ENCODE assay signal across 8 mouse cellular contexts in genomic region chr11:115420336-115421190, GRCm38 (mm10). TPM values are rescaled to one million over a fixed set of nuclear protein-coding genes. Genes with fewer than 3 reads are reported as not detected.
DNase-seq lines count a peak whose midpoint lies in the region; ATAC-seq lines count a peak whose summit lies in the region.

No protein-coding gene starts in this region.

- peak; percentile 31 for DNase-seq in 416B (ENCODE audit: low read depth)
- DNase-seq in adrenal gland, adult 8-10 months = peak; percentile 53
- peak; percentile 57 to 58 for DNase-seq in heart, adult 9 months (ENCODE audit: low spot score in 2 of 2)
- peak; percentile 57 for DNase-seq in liver, embryonic 13.5 days
- peak; percentile 72 for DNase-seq in thymus, postnatal 14 days

- peak; percentile 68 for ATAC-seq in embryonic facial prominence, embryonic 15.5 days (ENCODE audit: insufficient number of reproducible peaks, low FRiP score, low TSS enrichment, low read depth)
- peak; percentile 74 for ATAC-seq in kidney, embryonic 14.5 days (ENCODE audit: low FRiP score, low TSS enrichment)
- peak; percentile 71 for ATAC-seq in liver, embryonic 13.5 days (ENCODE audit: low read depth)
- peak; percentile 72 for ATAC-seq in neural tube, embryonic 12.5 days (ENCODE audit: low FRiP score, low read depth)

- H3K9me3 ChIP-seq in embryonic facial prominence, embryonic 15.5 days (replicated peaks) = no peaks in the 10 kb centered on the region
- H3K9me3 ChIP-seq in kidney, embryonic 14.5 days (ENCODE audit: control insufficient read depth, low read length) = no peaks in the 10 kb centered on the region
- no peaks in the 10 kb centered on the region for H3K9me3 ChIP-seq in liver, embryonic 13.5 days (replicated peaks)
- H3K9me3 ChIP-seq in neural tube, embryonic 12.5 days = no peaks in the 10 kb centered on the region

- peaks cover 34% of the 10 kb centered on the region for H3K4me1 ChIP-seq in embryonic facial prominence, embryonic 15.5 days
- H3K4me1 ChIP-seq in kidney, embryonic 14.5 days (ENCODE audit: control insufficient read depth, insufficient read depth, low read length) = peaks cover 21% of the 10 kb centered on the region
- H3K4me1 ChIP-seq in liver, embryonic 13.5 days (replicated peaks) = peaks cover 42% of the 10 kb centered on the region
- peaks cover 23% of the 10 kb centered on the region for H3K4me1 ChIP-seq in neural tube, embryonic 12.5 days

- peak overlapping the region; percentile 82 for H3K27ac ChIP-seq in embryonic facial prominence, embryonic 15.5 days (replicated peaks)
- peak overlapping the region; percentile 51; the same call in 1 of the 2 replicates for H3K27ac ChIP-seq in kidney, embryonic 14.5 days (ENCODE audit: low read depth, low read length)
- H3K27ac ChIP-seq in liver, embryonic 13.5 days = peak overlapping the region; percentile 87
- peak overlapping the region; percentile 76 for H3K27ac ChIP-seq in neural tube, embryonic 12.5 days

- peak overlapping the region; percentile 84 for H3K4me3 ChIP-seq in embryonic facial prominence, embryonic 15.5 days (replicated peaks)
- peak overlapping the region; percentile 93 for H3K4me3 ChIP-seq in kidney, embryonic 14.5 days (ENCODE audit: low read length)
- peak overlapping the region; percentile 94 for H3K4me3 ChIP-seq in liver, embryonic 13.5 days (replicated peaks)
- H3K4me3 ChIP-seq in neural tube, embryonic 12.5 days = peak overlapping the region; percentile 99

- WGBS in embryonic facial prominence, embryonic 15.5 days = 2% methylated on average over 30 of the region's 45 CpGs
- 2% methylated on average over 38 of the region's 45 CpGs for WGBS in kidney, embryonic 14.5 days
- WGBS in liver, embryonic 13.5 days (ENCODE audit: insufficient replicate concordance) = 2% methylated on average over 44 of the region's 45 CpGs
- 3% methylated on average over 45 of the region's 45 CpGs for WGBS in neural tube, embryonic 12.5 days

- peaks cover 32% of the 10 kb centered on the region for H3K36me3 ChIP-seq in embryonic facial prominence, embryonic 15.5 days
- H3K36me3 ChIP-seq in kidney, embryonic 14.5 days (ENCODE audit: control insufficient read depth, insufficient read depth, low read length) = peaks cover 47% of the 10 kb centered on the region
- peaks cover 33% of the 10 kb centered on the region for H3K36me3 ChIP-seq in liver, embryonic 13.5 days
- peaks cover 42% of the 10 kb centered on the region for H3K36me3 ChIP-seq in neural tube, embryonic 12.5 days

- H3K27me3 ChIP-seq in embryonic facial prominence, embryonic 15.5 days = no peaks in the 10 kb centered on the region
- no peaks in the 10 kb centered on the region for H3K27me3 ChIP-seq in kidney, embryonic 14.5 days (ENCODE audit: control insufficient read depth, insufficient read depth, low read length)
- H3K27me3 ChIP-seq in liver, embryonic 13.5 days = no peaks in the 10 kb centered on the region
- H3K27me3 ChIP-seq in neural tube, embryonic 12.5 days (replicated peaks) = no peaks in the 10 kb centered on the region

- H3K9ac ChIP-seq in embryonic facial prominence, embryonic 15.5 days = peak overlapping the region; percentile 96
- H3K9ac ChIP-seq in kidney, embryonic 14.5 days (ENCODE audit: low read depth, low read length) = peak overlapping the region; percentile 89
- H3K9ac ChIP-seq in liver, embryonic 13.5 days = peak overlapping the region; percentile 97
- peak overlapping the region; percentile 98 for H3K9ac ChIP-seq in neural tube, embryonic 12.5 days

- peak overlapping the region; percentile 93 for H3K4me2 ChIP-seq in embryonic facial prominence, embryonic 15.5 days (replicated peaks)
- peak overlapping the region; percentile 88 for H3K4me2 ChIP-seq in kidney, embryonic 14.5 days (replicated peaks; ENCODE audit: low read depth, low read length)
- peak overlapping the region; percentile 98 for H3K4me2 ChIP-seq in liver, embryonic 13.5 days
- peak overlapping the region; percentile 98 for H3K4me2 ChIP-seq in neural tube, embryonic 12.5 days (replicated peaks)

RNA-seq across cellular contexts. Expression of gene Kctd2, which starts 0.6 kb away (rescaled TPM):
- 10 to 100 TPM; 53.5 to 97.0 (median 65.5) TPM for total RNA-seq in adrenal gland, adult 8-10 months (2022)
- polyA plus RNA-seq in embryonic facial prominence, embryonic 15.5 days (2015; fragmentation: Nextera tagmentation; extraction: Ambion mirVana) = 18.1 and 18.5 TPM in 2 replicates
- polyA plus RNA-seq in kidney, embryonic 14.5 days (2014; fragmentation: Nextera tagmentation; extraction: Ambion mirVana) = 22.7 and 23.9 TPM in 2 replicates
- polyA plus RNA-seq in liver, embryonic 13.5 days (2015; fragmentation: Nextera tagmentation; extraction: Ambion mirVana) = 2.5 and 4.1 TPM in 2 replicates
- 29.7 and 29.9 TPM in 2 replicates for polyA plus RNA-seq in neural tube, embryonic 12.5 days (2016; fragmentation: Nextera tagmentation; extraction: Ambion mirVana)

RNA-seq across cellular contexts. Expression of gene Atp5h, which starts 0.8 kb away (rescaled TPM):
- 100 to 1,000 TPM; 440 to 566 (median 519) TPM for total RNA-seq in adrenal gland, adult 8-10 months (2022)
- polyA plus RNA-seq in embryonic facial prominence, embryonic 15.5 days (2015; fragmentation: Nextera tagmentation; extraction: Ambion mirVana) = 815 and 841 TPM in 2 replicates
- polyA plus RNA-seq in kidney, embryonic 14.5 days (2014; fragmentation: Nextera tagmentation; extraction: Ambion mirVana) = 962 and 1,151 TPM in 2 replicates
- 633 and 650 TPM in 2 replicates for polyA plus RNA-seq in liver, embryonic 13.5 days (2015; fragmentation: Nextera tagmentation; extraction: Ambion mirVana)
- 890 and 895 TPM in 2 replicates for polyA plus RNA-seq in neural tube, embryonic 12.5 days (2016; fragmentation: Nextera tagmentation; extraction: Ambion mirVana)

RNA-seq across cellular contexts. Expression of gene Mrpl58, which starts 17.0 kb away (rescaled TPM):
- total RNA-seq in adrenal gland, adult 8-10 months (2022) = 100 to 1,000 TPM; 157 to 179 (median 160) TPM
- 167 and 169 TPM in 2 replicates for polyA plus RNA-seq in embryonic facial prominence, embryonic 15.5 days (2015; fragmentation: Nextera tagmentation; extraction: Ambion mirVana)
- 235 and 261 TPM in 2 replicates for polyA plus RNA-seq in kidney, embryonic 14.5 days (2014; fragmentation: Nextera tagmentation; extraction: Ambion mirVana)
- polyA plus RNA-seq in liver, embryonic 13.5 days (2015; fragmentation: Nextera tagmentation; extraction: Ambion mirVana) = 103 and 104 TPM in 2 replicates
- 193 and 199 TPM in 2 replicates for polyA plus RNA-seq in neural tube, embryonic 12.5 days (2016; fragmentation: Nextera tagmentation; extraction: Ambion mirVana)

RNA-seq across cellular contexts. Expression of gene Trim80, which starts 19.8 kb away (rescaled TPM):
- not detected for total RNA-seq in adrenal gland, adult 8-10 months (2022)
- polyA plus RNA-seq in embryonic facial prominence, embryonic 15.5 days (2015; fragmentation: Nextera tagmentation; extraction: Ambion mirVana) = not detected in 2 replicates
- polyA plus RNA-seq in kidney, embryonic 14.5 days (2014; fragmentation: Nextera tagmentation; extraction: Ambion mirVana) = 0.14 and 0.33 TPM in 2 replicates
- polyA plus RNA-seq in liver, embryonic 13.5 days (2015; fragmentation: Nextera tagmentation; extraction: Ambion mirVana) = 0.16 and 0.27 TPM in 2 replicates
- not detected in 2 replicates for polyA plus RNA-seq in neural tube, embryonic 12.5 days (2016; fragmentation: Nextera tagmentation; extraction: Ambion mirVana)

RNA-seq across cellular contexts. Expression of gene Cdr2l, which starts 38.8 kb away (rescaled TPM):
- 100 to 1,000 TPM in 1 of 4 experiments, 10 to 100 TPM in 3; 60.6 to 118 (median 71.9) TPM for total RNA-seq in adrenal gland, adult 8-10 months (2022)
- polyA plus RNA-seq in embryonic facial prominence, embryonic 15.5 days (2015; fragmentation: Nextera tagmentation; extraction: Ambion mirVana) = 13.7 and 13.8 TPM in 2 replicates
- polyA plus RNA-seq in kidney, embryonic 14.5 days (2014; fragmentation: Nextera tagmentation; extraction: Ambion mirVana) = 11.5 and 13.0 TPM in 2 replicates
- 1.5 and 1.7 TPM in 2 replicates for polyA plus RNA-seq in liver, embryonic 13.5 days (2015; fragmentation: Nextera tagmentation; extraction: Ambion mirVana)
- 30.0 and 30.1 TPM in 2 replicates for polyA plus RNA-seq in neural tube, embryonic 12.5 days (2016; fragmentation: Nextera tagmentation; extraction: Ambion mirVana)

Comparison
In these comparisons a context has a peak if more than half of its experiments do, and no peak if none do; other contexts are left out.
1. Peak in every context shown above with its lines: DNase-seq, ATAC-seq, H3K4me3 ChIP-seq and H3K27ac ChIP-seq.